Mouse (Mus musculus): Measurements from ENCODE around the gene Dtnb. TPM values are rescaled to one million over a fixed set of nuclear protein-coding genes. Genes with fewer than 3 reads are reported as not detected.
A peak's percentile ranks its signal among the peaks of the same experiment; 100 is the strongest.

Gene Dtnb
- total RNA-seq, 2 experiments from 2014 or later: 8.3 to 14.8 TPM

DNA sequence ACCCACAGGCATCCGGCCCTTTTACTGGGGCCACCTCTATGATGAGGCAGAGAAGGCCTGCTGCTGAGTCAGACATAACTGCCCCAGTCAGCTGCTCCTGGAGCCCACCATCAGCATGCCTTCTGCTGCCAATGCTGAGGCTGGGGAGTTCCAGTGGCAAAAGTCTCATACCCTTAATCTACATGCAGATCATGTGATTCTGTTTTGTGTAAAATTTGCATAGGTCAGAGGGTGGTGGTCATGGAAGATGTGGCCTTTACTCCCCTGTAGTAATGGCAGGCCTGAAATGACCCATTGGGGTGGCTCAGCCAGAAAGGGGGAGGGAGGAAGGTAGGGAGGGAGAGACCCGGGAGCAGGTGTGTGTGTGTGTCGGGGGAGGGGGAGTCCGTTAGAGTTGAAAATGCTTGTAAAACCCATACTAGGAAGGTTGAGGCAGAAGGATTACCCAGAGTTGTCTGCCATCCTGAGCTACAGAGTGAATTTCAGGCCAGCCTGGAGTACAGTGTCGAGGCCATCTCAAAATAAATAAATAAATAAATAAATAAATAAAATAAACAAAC lies 217.5 kb downstream of the Dtnb start:
- no peak for ATAC-seq (replicated peaks; ENCODE audit: low FRiP score, poor library complexity, severe bottlenecking)

DNA sequence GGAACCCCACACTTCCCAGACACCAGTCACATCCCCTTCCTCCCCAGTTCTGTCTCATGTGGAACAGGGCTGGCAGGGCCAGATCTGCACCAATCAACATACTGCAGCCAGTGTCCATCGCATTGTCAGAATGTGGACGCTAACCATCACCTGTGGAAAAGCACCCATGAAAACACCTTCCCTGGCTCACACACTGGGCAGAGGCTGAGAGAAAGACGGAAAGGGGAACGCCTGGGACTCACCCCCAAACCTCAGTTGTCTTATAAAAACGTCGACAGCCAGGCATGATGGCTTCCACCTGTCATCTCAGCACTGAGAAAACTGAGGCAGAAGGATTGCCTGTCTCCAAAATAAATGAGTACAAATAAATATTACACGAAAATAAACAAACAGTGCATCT lies 219.1 kb downstream of the Dtnb start:
- ATAC-seq (replicated peaks; ENCODE audit: low FRiP score, poor library complexity, severe bottlenecking): no peak

DNA sequence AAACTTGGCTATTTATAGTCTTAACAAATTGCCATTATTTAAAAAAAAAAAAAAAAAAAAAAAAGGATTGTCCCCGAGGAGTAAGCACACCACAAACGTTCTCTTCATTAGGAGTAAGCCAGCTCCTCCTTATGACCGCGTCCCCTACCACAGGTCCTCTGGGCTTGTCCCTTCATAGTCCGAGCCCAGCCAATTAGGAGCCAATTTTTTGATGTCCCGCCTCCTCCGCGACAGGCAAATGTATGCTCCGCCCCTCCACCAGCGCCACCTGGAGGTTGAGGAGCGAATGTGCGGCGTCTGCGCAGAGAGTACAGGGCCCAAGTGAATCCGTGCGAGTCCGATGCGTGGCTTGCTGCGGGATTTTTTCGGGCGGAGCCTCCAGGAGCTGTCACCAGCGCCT lies 219.6 kb downstream of the Dtnb start:
- peak; percentile 93 for ATAC-seq (replicated peaks; ENCODE audit: low FRiP score, poor library complexity, severe bottlenecking)

DNA sequence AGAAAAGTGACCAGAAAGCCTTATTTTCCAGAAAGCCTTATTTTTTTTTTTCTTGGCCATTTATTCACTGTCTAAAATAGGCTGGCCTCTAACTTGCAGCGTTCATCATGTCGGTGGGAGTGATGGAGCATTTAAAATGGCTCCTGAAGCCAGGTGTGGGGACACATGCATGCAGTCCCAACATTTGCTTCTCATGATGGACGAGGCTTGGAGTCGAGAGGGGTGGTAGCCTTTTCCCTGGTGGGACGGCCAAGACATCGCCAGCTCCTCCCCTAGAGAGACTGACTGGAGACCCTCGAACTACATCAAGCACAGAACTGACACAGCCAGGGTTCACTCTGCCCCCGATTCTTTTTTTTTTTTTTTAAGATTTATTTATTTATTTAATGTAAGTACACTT lies 220.1 kb downstream of the Dtnb start:
- ATAC-seq (replicated peaks; ENCODE audit: low FRiP score, poor library complexity, severe bottlenecking): no peak

DNA sequence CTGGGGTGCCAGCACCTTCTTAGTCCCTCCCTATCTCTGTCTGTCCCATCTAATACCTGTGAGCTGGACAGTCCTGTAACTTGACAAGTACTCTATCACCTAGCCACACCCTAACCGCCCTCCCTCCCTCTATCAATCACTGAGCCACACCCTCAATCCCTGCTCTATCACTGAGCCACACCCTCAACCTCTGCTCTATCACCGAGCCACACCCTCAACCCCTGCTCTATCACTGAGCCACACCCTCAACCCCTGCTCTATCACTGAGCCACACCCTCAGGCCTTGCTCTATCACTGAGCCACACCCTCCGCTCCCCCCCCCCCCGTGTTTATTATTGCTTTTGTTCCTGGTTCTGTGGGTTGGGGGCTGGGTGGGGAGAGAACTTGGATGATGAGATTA lies 223.4 kb downstream of the Dtnb start:
- ATAC-seq (replicated peaks; ENCODE audit: low FRiP score, poor library complexity, severe bottlenecking): no peak

DNA sequence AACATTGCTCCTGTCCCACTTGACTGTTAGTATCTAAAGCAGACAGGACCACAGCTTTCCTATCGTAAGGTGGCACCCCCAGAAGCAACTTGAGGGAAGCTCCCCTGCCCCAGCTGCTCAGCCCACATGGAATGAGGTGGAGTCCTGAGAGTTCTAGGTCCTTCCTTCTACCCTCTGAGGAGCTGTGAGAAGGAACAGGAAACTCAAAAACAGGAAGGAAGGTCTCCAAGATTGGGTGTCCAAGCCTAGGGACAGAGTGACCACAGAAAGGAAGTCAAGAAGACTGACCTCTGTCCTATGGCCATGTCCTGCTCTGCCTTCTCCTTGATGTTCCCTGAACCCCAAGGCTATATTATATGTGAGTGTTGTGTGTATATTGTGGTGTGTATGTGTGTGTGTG lies 227.4 kb downstream of the Dtnb start:
- ATAC-seq (replicated peaks; ENCODE audit: low FRiP score, poor library complexity, severe bottlenecking): no peak

DNA sequence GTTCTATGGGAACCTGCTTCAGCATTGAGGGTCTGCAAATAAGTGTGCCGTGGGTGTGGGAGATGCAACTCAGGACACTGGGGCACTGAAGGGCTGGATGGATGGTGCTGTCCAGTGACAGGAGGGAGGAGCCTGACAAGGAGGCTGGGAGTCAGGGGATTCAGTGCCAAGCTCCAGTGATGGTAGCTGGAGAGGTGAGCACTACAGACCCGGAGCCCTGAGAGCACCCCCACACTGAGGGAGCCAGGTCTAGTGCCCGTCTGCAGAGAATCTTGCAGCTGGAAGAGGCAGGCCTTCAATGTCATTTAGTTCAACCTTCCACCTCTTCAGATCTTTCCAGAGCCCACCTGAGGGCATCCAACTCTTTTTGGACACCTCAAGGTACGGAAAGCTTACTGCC lies 233.7 kb downstream of the Dtnb start, which contains the start of gene Dnmt3a:
Gene Dnmt3a (plus strand): TSS at position 156 of the 400 bp plus-strand sequence.
- no peak for ATAC-seq (replicated peaks; ENCODE audit: low FRiP score, poor library complexity, severe bottlenecking)

DNA sequence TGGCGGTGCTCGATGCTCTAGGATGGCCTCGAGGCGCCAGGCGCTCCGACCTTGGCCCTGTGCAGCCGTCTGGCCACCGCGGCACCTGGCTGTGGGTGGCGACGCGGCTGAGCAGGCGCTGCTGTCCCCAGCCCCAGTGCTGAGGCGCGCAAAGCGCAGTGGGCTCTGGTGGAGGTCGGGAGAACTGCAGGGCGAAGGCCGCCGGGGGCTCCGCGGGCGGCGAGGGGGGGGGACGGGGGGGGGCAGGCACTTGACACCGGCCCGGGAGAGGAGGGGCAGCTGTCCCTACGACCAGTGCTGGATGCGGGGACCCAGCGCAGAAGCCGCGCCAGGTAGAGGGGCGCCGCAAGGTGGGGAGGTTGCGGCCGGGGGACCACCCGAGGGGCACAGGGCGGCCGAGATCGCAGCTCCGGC lies 234.1 kb downstream of the Dtnb start:
- ATAC-seq (replicated peaks; ENCODE audit: low FRiP score, poor library complexity, severe bottlenecking): no peak

DNA sequence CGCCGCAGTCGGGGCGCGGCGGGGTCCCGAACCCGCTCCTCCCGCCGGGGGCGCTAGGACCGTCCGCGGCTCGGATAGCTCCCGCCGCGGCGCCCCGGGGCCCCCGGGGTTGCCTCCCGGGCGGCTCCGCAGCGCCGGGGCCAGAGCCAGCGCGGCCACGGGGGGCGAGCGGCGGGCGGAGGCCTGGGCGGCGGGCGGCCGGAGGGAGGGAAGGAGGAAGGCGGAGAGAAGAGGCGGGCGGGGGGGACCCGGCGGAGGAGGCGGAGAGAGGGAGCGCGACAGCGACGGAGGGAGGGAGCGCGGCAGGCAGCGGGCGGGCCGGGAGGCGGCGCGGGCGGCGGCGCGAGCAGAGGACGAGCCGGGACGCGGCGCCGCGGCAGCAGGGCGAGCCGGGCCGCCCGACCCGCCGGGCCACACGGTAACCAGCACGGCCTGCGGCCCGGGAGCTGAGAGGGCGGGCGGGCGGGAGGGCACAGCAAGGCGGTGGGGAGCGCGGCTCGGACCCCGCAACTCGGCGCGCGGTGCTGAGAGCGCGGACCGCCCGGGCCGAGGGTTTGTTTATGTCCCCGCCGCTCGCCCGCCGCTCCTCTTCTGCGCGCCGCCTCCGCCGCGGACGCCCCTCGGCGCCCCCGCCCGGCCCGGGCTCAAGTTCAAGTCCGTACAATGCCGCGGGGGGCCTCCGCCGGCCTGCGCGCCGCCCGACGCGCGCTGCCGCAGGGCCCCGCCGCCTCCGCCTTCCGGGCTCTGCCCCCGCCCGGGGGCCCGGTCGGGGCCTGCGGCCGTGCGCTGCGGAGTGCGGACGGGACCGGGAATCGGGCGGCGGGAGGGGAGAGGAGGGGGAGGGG lies 234.7 kb downstream of the Dtnb start:
- no peak for ATAC-seq (replicated peaks; ENCODE audit: low FRiP score, poor library complexity, severe bottlenecking)

DNA sequence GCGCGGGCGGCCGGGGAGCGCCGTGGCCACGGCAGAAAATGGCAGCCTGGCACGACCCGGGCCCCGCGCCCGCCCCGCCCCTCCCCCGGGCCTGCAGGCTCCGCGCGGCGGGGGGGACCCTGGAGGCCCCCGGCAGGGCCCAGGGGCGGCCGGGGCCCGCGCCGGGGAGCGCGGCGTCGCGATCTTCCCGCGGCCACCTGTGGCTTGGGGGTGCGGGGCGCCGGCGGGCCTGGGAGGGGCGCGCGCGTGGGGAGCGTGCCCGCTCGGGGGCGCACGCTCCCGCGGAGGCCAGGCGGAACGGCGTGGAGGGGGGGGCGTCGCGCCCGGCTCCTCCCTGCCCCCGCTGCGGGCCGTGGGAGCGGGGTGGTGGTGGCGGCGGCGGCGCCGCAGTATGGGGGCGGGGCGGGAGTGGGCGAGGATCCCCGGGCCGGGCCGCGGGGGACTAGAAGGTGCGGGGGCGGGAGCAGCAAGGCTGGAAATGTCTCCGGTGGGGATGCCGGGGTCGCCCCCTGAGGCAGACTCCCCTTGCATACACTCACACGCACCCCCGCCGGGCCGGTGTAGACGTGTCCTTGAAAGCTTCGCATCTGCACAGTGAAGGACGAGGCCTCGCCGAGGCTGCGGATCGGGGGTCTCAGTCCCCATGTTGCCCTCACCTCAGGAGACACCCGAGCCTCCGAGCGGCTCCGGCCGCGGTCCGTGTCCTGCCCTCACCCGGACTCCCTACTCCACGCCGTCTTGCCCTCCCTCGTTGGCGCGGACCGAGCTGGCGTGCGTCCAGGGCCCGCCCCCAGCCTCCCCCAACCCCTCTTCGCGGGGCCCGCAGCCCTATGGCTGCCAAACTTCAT lies 235.6 kb downstream of the Dtnb start:
- no peak for ATAC-seq (replicated peaks; ENCODE audit: low FRiP score, poor library complexity, severe bottlenecking)

DNA sequence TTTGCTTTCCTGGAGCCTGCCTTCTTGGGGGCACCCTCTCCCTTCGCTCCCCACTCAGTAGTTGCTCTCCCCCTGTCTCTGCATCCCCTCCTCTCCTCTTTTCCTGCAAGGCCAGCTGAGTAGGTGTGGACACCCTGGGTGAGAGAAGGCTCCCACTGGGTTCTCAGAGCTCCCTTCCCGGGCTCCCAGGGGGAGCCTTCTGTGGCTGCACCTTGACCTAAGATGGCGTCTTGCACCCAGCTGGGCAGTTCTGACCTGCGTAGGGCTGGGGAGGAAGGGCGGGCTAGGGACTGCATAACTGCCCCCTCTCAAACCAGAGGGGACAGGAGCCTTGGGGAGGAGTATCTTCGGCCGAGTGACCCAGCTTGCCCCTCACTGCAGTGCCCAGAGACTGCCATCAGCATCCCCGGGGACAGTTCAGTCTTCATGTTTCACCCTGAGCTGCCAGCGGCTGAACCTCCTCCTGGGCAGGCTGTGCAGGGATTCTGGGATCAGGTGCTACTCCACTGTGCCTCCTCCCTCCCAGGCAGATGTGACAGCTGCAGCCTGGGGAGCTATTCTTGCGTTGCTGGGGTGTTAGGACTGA lies 236.3 kb downstream of the Dtnb start:
- no peak for ATAC-seq (replicated peaks; ENCODE audit: low FRiP score, poor library complexity, severe bottlenecking)

DNA sequence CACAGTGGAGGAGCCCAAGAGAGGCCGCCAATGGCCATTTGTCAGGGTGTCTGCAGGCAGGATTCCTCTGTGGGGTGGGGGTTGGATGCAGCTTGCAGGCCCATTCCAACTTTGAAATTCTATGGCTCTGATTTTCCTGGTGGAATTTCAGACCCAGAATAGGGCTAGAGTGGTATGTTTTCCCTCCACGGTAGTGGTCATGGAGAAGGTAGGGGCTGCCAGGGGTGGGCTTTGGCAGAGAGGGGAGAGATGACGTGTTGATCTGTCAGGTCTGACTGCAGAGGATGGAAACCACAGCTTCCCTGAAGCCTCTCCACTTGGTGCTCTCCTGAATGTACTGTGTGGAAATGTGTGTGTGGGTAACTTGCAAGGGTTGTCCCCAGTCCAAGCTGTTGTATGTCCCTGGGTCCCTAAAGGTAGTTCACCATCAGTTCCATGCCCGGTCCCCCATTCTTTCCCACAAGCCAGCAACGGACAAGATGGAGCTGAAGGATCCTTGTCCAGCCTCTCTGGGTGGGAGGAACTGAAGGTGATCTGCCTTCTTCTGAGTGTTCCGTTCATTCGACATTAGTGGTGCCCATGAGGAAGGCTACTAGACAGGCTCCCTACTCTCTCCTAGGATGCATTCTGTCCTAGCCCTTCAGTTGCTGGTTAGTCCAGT lies 237.5 kb downstream of the Dtnb start:
- no peak for ATAC-seq (replicated peaks; ENCODE audit: low FRiP score, poor library complexity, severe bottlenecking)

DNA sequence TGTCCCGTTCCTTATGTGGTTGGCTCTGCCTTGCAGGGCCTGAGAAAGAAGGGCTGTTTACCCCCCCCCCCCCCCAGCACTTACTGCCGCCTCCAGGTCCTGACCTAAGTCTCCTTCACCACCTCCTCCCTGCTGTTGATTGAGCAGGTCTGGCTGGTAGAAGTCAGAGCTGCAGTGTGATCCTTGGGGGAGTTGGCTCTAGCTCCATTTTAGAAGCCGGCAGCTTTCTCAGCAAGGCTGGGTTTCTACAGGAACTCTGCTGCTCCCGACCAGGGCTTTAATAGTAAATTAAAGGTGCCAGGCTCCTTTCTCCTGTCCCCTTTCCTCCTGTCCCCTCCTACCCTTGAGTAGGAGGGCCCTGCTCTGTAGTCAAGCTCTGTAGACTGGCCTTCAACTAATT lies 238.3 kb downstream of the Dtnb start:
- no peak for ATAC-seq (replicated peaks; ENCODE audit: low FRiP score, poor library complexity, severe bottlenecking)

DNA sequence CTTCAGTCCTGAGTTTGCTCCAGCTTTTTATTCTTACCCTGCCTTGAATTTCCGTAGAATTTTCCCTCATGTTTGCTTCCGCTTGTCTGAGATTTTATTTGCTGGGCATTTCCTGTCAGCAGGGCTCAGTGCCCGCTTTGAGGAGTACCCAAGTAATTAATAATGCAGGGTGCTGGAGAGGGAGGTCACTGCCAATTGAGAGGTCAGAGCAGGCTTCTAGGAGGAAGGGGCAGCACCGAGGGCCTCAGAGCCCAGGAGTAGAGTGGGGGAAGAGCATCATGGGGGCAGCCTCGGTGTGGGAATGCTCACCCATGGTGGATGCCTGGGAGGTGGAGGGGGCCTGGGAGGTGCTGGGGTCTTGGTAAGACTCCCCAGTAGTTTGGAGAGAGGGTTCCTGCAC lies 239.4 kb downstream of the Dtnb start:
- ATAC-seq (replicated peaks; ENCODE audit: low FRiP score, poor library complexity, severe bottlenecking): no peak

DNA sequence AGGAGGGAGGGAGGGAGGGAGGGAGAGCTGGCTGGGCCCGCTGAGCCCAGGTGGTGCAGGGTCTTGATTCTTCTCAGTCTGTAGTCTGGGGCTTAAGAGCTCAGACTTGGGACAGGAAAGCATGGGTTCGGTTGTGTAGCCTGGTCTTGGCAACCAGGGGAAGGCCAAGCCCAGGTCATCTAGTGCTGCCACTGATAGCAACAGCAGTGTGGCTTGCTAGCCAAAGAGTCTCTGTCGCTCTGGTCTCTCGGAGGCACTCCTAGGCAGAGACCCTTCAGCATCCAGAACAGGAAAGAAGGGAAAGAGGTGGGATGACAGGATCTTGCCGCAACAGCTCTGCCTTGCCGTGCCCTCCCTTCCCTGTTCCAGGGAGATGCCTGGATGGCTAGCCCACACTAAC lies 240.1 kb downstream of the Dtnb start:
- ATAC-seq (replicated peaks; ENCODE audit: low FRiP score, poor library complexity, severe bottlenecking): no peak

DNA sequence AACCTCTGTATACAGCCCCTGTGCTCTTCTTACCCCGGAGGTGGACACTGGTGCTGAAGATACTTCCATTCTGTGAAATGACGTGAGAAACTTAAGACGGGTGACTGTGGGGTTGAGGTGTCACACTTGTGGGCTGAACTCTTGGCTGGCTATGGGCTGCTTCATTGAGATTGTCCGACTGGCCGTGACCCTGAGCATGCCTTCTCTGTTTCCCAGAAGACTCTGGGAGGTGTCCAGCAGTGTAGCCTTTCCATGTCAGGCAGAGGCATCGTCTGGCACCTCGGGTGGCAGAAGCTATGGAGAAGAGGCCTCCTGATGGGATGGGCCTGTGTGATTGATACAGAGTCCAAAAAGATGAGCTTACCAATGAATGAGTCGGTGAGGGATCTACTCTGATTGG lies 241.0 kb downstream of the Dtnb start:
- ATAC-seq (replicated peaks; ENCODE audit: low FRiP score, poor library complexity, severe bottlenecking): no peak

DNA sequence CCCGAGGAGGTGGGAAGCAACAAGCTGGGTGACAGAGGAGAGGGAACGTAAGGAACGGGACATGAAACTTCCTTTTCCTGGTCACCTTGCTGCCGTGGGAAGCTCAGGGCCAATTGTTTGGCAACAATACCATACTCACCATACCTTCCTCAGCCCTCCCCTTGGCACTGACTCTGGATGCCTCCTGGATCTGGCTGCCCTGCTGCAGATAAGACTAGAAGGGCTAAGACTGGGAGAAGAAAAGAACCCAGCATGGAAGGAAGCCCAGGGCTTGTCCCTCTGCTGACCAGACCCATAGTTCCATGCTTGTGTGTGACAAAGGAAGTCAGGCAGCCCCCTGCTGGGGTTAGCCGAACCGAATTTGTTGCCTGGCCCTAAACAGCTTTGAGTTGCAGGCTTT lies 243.2 kb downstream of the Dtnb start:
- no peak for ATAC-seq (replicated peaks; ENCODE audit: low FRiP score, poor library complexity, severe bottlenecking)

DNA sequence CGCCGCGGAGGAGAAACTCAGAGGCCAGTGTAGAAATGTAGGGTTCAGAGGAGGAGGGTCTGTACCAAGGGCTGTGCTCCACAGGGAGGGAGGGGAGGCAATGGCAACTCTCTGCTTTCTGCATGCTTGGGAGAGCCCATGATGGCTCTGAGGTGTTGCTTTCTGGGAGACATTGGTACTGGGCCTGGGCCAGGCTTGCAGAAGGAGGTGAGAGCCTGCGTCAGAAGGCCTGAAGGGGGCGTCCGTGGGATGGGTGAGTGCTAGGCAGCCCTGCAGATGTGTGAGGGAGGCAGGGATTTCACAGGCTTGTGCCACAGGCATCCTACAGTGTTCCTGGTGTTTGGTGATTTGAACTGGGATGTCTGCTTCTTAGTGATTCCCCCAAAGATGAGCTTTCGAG lies 244.9 kb downstream of the Dtnb start:
- no peak for ATAC-seq (replicated peaks; ENCODE audit: low FRiP score, poor library complexity, severe bottlenecking)

DNA sequence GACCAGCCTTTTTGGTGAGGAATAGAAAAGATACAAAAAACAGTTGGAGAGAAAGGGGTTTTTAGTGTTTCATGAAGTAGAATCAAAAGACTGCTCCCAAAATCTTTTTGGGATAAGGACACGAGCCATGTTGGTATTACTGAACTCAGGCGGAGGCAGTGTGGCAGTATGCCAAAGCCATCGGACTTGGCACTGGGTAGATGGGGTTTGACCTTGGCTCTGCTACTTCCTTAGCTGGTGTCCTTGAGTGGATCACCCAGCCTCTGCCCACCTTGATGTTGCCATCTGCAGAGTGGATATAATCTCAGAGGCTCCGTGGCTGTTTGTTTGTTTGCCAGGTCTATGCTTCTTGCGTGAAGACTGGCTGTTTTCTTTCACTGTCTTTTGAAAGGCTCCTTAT lies 245.4 kb downstream of the Dtnb start:
- ATAC-seq (replicated peaks; ENCODE audit: low FRiP score, poor library complexity, severe bottlenecking): no peak

DNA sequence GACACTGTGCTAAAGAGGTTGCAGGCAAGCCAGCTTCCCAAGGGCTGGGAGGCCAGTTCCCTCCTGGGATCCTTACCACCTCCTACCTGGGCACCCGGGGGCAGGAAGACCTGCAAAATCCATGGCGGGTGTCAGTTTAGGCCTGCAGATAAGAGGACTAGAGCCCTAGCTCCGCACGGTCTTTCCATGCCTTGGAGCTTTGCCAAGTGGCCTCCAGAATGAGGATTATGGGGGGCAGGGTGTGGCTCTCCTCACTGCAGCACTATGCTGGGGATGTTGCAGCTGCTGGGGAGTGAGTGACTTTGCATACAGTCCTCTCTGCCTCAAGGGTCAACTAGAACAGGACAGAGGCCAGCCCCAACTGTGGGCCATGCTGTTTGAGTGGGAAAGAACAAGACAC lies 247.7 kb downstream of the Dtnb start:
- ATAC-seq (replicated peaks; ENCODE audit: low FRiP score, poor library complexity, severe bottlenecking): no peak
